In genomic region chr3:123092442-123092841, GRCm38 (mm10) we compare ENCODE assay signal across 10 mouse cellular contexts. TPM values are rescaled to one million over a fixed set of nuclear protein-coding genes. Genes with fewer than 3 reads are reported as not detected.
DNase-seq lines count a peak whose midpoint lies in the region; ATAC-seq lines count a peak whose summit lies in the region.
"Had no signal": no experiment of that assay in that cellular context is flagged by ENCODE, and none has a peak within 500 bp of the region (broad histone marks: within the 10 kb centered on the region; RNA-seq: fewer than 3 reads in every experiment).

No protein-coding gene starts in this region.

- no peaks in the 10 kb centered on the region for H3K27me3 ChIP-seq in lung, embryonic 15.5 days
- no peaks in the 10 kb centered on the region for H3K27me3 ChIP-seq in liver, embryonic 12.5 days (replicated peaks)
- H3K27me3 ChIP-seq: liver, embryonic 13.5 days had no signal

- H3K4me3 ChIP-seq in lung, embryonic 15.5 days, result no peak overlapping the region
- H3K4me3 ChIP-seq in liver, embryonic 12.5 days, result no peak overlapping the region
- H3K4me3 ChIP-seq: liver, embryonic 13.5 days had no signal

- H3K4me2 ChIP-seq in lung, embryonic 15.5 days, result no peak overlapping the region
- H3K4me2 ChIP-seq in liver, embryonic 12.5 days, result no peak overlapping the region
- H3K4me2 ChIP-seq: liver, embryonic 13.5 days had no signal

- H3K9ac ChIP-seq in lung, embryonic 15.5 days, result no peak overlapping the region
- H3K9ac ChIP-seq in liver, embryonic 12.5 days, result no peak overlapping the region
- H3K9ac ChIP-seq: liver, embryonic 13.5 days had no signal

- no peaks in the 10 kb centered on the region for H3K36me3 ChIP-seq in lung, embryonic 15.5 days
- no peaks in the 10 kb centered on the region for H3K36me3 ChIP-seq in liver, embryonic 12.5 days
- H3K36me3 ChIP-seq: liver, embryonic 13.5 days had no signal

- peak; percentile 85 for ATAC-seq in lung, embryonic 15.5 days (ENCODE audit: borderline replicate concordance, extremely low read depth, low FRiP score, low TSS enrichment)
- ATAC-seq in liver, embryonic 12.5 days, result no peak

- peak; percentile 30 for DNase-seq in kidney, adult 11 months
- DNase-seq in kidney, postnatal 10 days, result no peak
- DNase-seq in adrenal gland, adult 8-10 months, result peak; percentile 83
- DNase-seq in heart, adult 8-10 months (ENCODE audit: low spot score), result peak; percentile 81
- no peak for DNase-seq in layer of hippocampus, adult 18-20 months (ENCODE audit: low spot score in 2 of 2)
- no peak for DNase-seq in MN1 (ENCODE audit: low spot score)
- DNase-seq: liver, embryonic 13.5 days had no signal

- H3K27ac ChIP-seq in lung, embryonic 15.5 days, result peak overlapping the region; percentile 81
- H3K27ac ChIP-seq in liver, embryonic 12.5 days, result no peak overlapping the region
- H3K27ac ChIP-seq: liver, embryonic 13.5 days had no signal

- H3K4me1 ChIP-seq in lung, embryonic 15.5 days, result peaks cover 25% of the 10 kb centered on the region
- H3K4me1 ChIP-seq in liver, embryonic 12.5 days, result 0 out of 2 replicates have a peak, but pooled peaks cover 5% of the 10 kb centered on the region
- H3K4me1 ChIP-seq: liver, embryonic 13.5 days had no signal

- 8% methylated on average over 6 of the region's 6 CpGs for WGBS in lung, embryonic 15.5 days
- 57% methylated on average over 6 of the region's 6 CpGs for WGBS in liver, embryonic 12.5 days (ENCODE audit: insufficient replicate concordance)

- no peaks in the 10 kb centered on the region for H3K9me3 ChIP-seq in lung, embryonic 15.5 days
- no peaks in the 10 kb centered on the region for H3K9me3 ChIP-seq in liver, embryonic 12.5 days (replicated peaks)
- H3K9me3 ChIP-seq: liver, embryonic 13.5 days had no signal

RNA-seq across cellular contexts. Expression of gene Myoz2, which starts 57.6 kb away (rescaled TPM):
- under 1 TPM in 2 of 4 experiments, not detected in 2; 0.30 to 0.59 TPM for total RNA-seq in adrenal gland, adult 8-10 months (2022)
- total RNA-seq in heart, adult 8-10 months (2022), result 1,000 to 10,000 TPM; 1,494 to 1,679 (median 1,556) TPM
- 5.4 and 6.0 TPM in 2 replicates for polyA plus RNA-seq in lung, embryonic 15.5 days (2015; fragmentation: Nextera tagmentation; extraction: Ambion mirVana)
- under 1 TPM; 0.45 to 0.94 TPM for total RNA-seq in layer of hippocampus, adult 18-20 months (2021)
- 0.15 and 0.28 TPM in 2 replicates for polyA plus RNA-seq in liver, embryonic 12.5 days (2016; fragmentation: Nextera tagmentation; extraction: Ambion mirVana)
- polyA plus RNA-seq: cortical plate, adult 2 months had no signal

Comparison
In these comparisons a context has a peak if more than half of its experiments do, and no peak if none do; other contexts are left out.
1. DNase-seq: peak in kidney, adult 11 months (single experiment), adrenal gland, adult 8-10 months (single experiment) and heart, adult 8-10 months (single experiment); none in kidney, postnatal 10 days (single experiment), layer of hippocampus, adult 18-20 months (0 of 2) and MN1 (single experiment).
2. RNA of gene Myoz2, which starts 57.6 kb away (total RNA-seq): 1,494 to 1,679 TPM in heart, adult 8-10 months; 0.45 to 0.94 TPM in layer of hippocampus, adult 18-20 months and 0.30 to 0.59 TPM in adrenal gland, adult 8-10 months; every median in the first group is over 100 times any median in the second.